Mouse (Mus musculus) ovary, postnatal 10 days (tissue): Measurements from ENCODE around the gene Glp2r.

Experiments
- DNase-seq: peaks from one replicate; pipeline ENCODE4 v3.0.0; 2022; ENCODE audit warnings: low spot score

The Glp2r gene

DNA sequence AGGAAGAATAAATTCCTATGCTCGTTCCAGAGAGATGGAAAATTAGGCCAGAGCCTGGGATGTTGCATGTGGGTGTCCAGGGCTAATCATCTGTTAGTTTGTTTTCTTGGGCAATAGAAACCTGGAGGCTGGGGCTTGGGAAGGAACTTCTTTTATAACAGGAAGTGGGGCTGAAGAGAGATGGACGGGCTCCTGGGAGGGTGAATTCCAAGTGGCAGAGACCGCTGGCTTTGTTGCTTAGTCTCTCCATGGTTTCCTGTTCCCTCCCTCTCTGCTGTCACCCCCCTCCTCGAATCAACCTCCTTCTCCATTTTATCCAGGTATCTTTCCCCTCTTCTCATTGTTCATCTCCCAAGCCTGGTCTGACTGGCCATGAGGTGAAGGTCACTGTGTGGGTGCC, 134.8 kb downstream of the Glp2r start:
- DNase-seq, result no peak

DNA sequence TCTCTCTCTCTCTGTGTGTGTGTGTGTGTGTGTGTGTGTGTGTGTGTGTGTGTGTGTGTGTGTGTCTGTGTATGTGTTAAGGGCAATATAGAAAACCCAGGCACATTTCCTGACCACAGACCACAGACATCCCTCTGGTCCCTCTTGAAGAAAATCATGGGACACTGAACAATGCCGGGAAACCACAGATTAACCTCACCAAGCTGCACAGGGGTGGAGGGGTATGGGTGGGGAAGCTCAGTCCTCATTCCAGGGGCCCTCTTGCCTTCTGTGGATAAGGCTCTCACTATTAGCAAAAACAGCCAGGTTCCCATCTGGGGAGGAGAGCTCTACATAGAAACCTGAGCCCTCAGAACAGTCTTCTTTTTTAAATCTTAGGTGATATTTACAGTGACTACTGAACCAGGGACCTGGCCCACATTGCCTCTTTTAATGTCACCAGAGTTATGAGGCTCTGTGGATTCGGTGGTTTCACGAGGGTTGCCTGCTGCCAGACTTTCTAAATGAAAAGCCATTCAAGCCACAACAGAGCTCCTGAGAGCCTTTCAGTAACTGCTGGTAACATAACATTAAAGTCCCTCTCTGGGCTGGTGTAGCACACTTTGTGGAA, 137.2 kb downstream of the Glp2r start:
- DNase-seq, result no peak

DNA sequence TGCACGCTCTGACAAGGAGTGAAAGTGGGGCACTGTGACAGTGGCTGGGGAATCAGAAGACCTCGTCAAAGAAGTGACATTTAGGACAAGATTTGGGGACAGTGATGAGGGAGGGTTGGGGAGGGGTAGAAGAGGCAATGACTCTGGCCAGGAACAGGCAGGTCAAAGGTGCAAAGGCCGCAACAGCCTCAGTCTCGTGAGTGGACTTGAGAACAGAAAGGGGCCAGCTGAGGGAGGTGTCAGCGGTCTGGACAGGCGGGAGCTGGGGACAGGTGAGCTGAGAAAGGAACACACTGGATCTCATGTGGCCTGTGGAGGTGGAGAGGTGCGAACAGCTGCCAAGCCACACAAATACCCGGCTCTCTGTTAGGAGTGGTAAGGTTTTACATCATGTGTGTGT, 138.0 kb downstream of the Glp2r start:
- DNase-seq, result no peak

DNA sequence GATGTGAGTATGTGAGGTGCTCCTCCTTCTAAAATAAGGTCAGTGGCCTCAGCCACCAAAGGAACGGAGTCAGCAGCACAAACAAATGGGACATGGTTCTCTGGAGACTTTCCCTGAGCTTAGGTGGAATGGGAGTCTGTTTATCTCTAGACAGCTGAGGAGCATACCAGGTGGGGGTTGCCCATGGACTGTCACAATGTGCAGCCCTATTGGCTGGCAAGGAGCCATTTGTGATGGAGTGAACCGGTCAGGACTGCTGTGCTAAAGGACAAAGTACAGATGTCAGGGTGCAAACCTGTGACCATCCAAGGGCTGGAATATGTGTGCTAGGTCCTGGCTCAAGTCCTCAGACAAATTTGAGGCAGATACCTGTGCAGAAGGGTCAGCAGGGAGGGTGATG, 142.4 kb downstream of the Glp2r start:
- no peak for DNase-seq

DNA sequence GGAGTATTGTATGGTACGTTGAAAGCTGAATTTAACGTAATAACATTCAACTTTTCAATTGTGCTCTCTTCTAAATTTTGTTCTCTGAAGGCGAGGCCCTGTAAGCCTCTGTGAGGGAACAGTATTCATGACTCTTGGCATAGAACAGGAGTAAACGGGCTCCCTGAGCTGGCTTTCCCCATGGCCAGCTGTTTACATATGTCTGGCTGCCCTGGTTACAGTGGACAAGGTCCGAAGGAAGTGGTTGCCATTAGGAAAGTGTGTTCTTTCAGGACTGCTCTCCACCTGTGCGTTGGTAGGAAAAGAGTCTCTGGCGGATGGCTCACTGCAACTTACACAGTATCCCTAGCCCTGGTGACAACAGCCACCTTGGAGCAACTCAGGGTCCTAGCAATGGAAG, 143.8 kb downstream of the Glp2r start:
- DNase-seq, result no peak

DNA sequence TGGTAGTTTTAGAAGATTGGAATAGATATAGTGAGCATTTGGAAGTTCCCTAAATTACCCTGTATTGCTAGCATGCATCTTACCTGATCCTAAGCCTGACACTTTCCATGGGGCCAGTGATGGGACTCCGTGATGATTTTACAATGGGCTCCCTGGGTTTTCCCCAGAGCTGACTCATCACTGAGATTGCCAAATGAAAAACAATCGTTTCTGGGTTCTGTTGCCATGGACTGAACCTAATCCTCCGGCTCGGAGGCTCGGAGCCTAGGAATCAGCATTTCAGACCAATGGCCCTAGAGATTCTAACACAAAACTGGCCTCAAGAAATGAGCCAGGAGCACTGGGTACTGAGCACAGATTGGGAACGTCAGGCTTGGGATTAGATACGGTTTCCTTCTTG, 148.6 kb downstream of the Glp2r start:
- DNase-seq, result no peak

DNA sequence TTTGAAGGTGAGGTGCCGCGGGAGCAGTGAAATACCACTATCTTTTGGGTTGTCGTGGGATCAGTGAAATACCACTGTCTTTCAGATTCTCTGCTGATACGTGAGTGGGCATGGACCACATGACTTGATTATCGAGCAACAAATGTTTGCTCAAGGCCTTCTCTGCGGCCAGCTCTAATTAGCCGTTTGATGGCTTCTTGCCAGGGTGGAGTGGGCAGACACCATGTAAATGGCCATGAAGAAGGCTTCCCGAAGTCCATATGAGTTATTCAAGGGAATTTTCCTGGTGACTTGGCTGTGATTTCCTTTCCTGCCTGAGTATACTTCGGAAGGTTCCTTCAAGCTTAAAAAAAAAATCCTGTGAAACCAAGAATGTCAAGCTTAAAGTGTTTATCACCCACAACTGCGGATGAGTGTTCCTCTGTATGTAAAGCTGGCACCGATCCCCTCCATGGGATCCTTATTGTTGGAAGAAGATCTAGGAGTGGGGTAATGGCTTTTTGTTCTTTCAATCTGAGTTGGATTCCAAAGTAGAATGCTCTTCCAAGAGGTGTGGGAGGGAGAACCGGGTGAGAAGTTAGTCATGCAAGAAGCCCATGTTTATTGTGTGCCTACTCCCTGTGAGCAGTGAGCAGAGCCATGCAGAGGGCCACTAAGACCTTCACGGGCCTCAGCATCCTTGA, 154.3 kb downstream of the Glp2r start:
- DNase-seq, result no peak

DNA sequence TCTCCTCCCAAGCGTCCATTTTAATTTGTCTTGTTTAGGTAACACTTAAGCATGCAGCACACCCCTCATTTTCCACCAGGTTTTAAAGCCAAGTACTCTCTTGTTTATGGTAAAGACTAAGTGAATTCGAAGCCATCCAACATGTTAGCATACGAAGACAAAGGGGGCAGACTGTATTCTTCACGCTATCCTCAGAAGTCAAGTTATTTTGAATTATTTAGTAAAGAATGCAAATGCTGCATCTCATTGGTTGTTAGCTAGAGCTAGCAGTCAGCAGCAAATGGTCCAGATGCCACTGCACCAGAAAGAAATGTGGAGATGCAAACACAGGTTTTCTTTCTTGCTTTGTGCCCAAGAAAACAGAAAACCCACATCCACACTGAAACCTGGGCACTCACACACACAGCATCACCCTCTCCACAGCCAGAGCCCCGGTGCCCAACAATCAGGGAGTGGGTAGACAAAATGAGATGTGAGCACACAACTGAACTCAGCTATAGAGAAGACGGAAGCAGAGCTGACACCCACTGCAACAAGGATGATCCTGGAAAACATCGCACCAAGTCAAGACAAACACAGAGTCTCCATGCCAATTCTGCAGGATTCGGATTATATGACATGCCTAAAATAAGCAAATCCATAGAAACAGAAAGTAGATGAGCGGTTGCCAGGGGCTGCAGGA, 158.7 kb downstream of the Glp2r start:
- DNase-seq, result no peak
